Mouse (Mus musculus): Measurements from ENCODE around the gene C87436.
A peak's percentile ranks its signal among the peaks of the same experiment; 100 is the strongest.

C87436 gene

DNA sequence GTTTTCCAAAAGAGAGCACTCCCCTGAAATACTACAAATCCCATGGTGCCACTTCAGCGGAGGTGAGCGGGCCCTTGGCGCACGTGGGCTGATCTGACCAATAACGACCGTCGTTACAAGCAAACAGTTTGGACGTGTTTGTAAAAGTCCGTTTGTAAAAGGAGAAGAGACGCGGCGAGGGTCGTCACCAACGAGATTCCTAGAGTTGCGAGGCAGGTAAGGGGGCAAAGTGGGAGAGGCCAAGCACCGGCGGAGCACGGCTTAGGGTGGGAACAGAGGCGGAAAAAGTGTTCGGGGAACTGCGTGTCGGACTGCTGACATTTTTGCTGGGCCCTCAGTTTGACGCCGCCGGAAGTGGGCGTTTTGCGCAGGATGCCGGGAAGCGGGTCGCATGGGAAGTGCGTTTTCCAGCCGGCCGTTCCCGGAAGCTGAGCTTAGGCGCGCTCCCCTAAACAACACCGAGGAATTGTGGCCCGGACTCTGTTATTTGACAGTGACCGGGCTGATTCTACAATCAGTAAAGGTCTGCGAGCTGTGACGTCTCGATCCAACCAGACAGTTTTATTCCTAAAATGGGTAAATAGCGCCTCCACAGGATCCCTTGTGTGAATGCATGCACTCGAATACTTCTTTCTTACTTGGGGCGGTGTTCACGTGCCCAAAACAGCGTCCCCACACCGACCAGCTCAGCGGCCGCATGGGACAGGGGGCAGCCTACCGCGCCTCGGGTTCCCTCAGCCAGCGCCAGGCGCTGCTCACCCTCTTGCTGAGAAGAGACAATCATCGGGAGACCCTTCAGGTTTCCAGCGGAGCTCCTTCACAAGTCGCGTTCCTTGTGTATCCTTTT lies at the start of gene C87436:
Gene C87436 (plus strand): TSS at position 103 of the 847 bp plus-strand sequence.
- peak; percentile 99 for DNase-seq

DNA sequence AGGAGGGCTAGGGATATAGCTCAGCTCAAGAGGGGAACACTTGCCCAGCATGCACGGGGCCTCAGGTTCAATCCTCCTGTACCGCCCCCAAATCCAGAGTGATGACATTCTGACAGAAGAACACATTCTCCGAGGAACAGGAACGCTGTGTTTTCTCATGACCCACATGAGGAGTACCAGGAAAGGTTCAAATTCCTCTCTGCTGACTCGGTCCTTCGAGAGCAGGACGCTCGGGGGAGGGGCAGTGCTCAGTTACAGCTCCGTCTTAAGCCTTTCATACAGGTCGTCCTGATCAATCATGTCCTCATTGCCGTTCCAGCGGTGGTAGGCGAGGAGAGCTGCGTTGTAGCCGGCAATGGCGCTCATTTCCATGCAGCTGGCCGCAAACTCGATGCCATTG lies 49.7 kb upstream of the C87436 start:
- DNase-seq: peak; percentile 45

DNA sequence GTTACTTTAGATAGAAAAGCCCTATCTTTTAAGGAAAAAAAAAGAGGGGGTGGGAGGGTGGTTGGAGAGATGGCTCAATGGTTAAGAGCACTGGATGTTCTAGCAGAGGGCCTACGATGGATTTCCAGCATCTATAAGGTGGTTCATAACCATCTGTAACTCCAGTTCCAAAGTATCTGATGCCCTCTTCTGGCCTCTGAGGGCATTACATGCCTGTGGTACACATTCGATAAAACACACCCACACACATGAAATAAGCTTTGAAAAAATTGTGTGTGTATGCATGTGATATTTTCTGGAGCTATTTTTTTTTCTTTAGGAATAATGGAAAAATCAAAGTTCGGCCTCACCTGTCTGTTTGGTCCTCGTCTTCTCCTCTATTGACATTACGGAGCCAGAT lies 46.8 kb upstream of the C87436 start:
- no peak for DNase-seq

DNA sequence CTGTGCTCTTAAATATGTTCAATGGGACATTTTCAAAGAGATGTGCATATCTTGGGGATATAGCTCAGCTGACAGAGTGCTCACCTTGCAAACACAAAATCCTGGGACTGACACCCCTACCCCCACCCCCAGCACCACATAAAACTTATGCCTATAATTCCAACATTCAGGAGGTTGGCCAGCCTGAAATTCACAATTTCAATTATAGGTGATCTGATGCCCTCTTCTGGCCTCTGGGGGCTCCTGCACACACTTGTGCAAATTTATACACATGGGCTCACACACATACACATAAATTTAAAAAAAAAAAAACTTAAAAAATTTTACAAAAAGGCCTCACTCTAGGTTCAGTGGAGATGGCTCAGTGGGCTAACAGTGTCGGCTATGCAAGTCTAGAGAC lies 45.0 kb upstream of the C87436 start:
- no peak for DNase-seq

DNA sequence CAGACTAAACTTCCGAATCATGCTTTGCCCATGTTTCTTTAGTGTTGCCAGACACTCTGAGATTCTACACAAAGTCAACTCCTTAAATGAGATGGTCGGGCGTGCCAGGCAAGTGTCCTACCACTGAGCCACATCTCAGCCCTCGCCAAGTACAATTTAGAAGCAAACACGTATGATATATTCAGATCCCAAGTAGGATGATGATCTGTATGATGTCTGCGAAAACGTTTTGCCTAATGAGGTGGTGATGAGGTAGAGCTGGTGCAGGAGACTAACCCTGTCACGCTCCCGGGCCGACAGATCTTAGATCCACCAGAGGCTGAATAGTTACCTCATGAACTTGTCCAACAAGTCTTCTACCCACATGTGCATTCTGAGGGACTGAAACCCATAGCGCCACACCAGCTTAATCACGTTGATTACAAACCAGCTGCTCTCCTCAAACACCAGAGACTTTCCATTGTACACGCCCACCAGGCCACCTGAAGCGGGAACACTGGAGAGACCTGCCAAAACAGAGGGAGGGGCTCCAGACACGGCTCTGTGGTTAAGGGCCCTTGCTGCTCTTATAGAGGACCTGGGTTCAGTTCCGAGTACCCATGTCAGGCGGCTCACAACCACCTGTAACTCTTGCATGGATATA lies 44.0 kb upstream of the C87436 start:
- no peak for DNase-seq

DNA sequence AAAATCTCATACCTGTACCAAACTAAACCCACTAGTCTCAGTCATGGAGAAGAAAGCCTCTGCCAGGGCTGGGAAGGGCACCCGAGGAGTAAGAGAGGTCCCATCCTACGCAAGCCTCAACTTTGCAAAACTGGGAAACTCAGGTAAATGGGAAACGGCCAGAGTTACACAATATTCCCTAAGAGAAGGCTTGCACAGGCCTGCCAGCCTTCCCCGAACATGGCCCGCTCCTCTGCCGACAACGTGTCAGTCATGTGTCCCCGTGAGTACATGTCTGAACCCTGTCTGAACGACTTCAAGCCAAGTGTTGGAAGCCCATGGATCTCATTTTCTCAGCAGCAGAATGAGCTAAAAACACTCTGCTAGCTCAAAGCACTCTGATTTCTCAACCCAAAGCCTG lies 43.2 kb upstream of the C87436 start:
- no peak for DNase-seq

DNA sequence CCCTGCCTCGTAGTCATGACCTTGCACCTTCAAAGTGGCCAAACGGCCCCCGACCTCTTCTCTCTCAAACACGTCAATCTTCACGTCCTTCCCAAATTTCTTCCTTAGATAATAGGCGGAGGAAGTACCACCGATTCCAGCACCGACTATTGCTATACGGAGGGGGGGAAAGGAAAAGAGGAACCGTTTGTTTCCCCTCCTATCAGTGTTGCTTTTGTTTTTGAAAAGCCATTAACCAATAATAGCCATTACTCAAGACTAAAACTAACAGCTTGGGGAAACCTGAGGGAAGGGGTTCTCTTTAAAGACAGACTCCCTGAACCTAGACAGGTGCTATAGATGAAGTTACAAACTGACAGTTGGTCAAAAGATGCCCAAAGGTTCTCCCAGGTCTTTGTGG lies 42.2 kb upstream of the C87436 start:
- no peak for DNase-seq

DNA sequence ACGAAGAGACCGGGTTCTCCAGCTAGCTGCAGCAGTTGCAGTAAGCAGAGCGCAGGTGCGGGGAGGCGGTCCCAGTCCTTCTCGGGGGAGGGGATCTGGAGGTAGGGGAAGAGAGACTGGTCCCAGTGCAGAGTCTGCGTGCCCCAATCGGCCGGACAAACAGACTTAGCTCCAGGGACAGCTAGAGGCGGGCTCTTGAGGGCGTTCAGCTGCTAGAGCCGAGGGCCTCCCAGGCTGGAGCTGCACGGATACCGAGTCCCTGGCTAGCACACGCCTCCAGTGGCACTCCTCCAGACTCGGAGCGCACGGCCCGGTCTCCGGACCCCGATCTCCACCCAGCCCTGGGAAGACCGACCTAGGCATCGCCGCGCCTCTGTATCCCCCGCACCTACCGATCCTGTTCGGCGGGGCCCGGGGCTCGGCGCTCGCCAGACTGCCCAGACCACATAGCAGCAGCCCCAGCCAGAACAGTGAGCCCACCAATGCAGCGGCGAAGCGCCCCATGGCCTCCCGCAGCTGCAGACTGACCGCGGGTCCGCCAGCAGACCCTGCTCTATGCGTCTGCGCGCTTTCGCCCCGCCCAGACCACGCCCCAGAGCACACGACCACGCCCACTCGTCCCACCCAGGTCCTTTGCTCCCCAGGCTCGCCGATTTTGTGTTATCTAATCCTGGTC lies 41.5 kb upstream of the C87436 start, which contains the start of gene Pcyox1:
Gene Pcyox1 (minus strand): TSS at position 574 of the 676 bp plus-strand sequence.
- DNase-seq: peak; percentile 92

DNA sequence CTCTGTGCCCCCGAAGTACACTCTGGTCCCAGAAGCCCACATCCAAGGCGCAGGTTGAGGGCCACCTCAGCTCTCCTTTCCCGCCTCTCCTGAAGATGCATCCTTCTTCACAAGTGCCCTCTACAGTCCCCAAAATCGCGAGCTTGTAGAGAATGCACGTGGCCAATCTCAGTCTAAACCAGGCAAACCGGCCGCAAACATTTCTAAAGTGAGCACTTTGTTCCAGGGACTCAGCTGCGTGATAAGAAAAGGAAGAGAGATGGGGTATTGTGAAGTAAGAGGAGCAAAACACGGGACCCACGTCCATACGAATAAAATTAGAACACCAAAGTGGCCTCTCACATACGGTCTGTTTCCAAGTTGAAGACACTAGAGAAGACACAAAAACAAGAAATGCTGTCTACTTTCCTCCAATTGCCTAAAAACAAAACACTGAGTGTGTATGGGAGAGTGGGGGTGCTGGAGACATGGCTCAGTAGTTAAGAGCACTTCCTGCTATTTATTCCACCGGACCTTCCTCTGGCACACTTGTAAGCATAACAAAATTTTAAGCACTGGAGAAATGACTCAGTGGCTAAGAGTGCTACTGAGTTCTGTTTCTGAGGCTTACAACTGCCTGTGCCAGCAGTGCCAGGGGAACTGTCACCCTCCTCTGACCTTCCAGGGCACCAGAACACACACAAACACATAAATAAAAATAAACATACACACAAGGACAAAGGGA lies 40.8 kb upstream of the C87436 start:
- no peak for DNase-seq

DNA sequence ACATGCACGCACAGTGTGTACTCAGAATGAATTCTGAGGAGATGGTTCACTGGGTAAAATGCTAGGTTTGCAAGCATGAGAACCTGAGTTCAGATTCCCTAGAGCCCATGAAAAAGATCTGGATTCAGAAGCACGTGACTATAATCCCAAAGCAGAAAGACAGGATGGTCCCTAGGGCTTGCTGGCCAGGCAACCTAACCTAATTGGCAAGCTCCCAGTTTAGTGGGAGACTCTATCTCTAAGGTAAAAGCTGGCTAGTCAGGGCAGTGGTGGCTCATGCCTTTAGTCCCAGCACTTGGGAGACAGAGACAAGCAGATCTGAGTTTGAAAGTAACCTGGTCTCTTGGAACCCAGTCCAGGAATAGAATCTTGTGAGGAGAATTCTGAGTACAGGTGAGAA lies 39.2 kb upstream of the C87436 start:
- no peak for DNase-seq

DNA sequence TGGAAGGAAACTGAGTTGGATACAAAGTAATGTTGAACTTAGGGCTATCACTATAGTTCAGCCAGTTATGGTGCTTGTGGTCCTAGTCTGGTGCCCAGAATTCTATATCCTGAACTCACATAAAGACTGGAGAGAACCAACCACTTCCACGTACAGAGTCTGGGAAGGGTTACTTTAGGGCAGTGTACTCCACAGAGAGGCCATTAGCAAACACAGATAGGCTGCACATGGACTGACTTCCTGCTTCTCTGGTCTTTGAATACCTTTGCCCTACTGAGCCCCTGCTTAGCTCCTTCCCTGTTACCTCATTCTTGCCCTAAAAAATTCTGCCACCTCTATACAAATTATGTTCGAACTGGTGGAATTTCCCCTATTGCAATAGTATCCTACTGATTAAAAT lies 38.2 kb upstream of the C87436 start:
- DNase-seq: no peak

DNA sequence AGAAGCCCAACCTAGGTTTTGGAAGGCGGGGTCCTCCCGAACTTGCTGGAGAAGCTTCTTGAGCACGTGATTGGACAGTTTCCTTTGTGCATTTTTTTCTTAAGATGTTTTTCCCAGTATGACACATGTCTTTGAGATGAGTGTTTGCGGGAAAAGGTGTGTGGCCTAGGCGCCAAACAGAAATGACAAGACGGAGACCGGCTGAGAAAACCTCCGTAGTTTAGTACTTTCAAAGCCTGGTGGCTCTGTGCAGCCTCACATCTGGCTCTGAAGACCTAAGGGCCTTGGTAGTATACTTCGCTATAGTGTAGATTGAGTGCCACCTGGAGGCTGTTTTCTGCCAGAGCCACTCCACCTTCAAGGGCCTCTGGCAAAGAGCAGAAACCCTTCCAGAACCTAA lies 37.2 kb upstream of the C87436 start:
- DNase-seq: peak; percentile 82

DNA sequence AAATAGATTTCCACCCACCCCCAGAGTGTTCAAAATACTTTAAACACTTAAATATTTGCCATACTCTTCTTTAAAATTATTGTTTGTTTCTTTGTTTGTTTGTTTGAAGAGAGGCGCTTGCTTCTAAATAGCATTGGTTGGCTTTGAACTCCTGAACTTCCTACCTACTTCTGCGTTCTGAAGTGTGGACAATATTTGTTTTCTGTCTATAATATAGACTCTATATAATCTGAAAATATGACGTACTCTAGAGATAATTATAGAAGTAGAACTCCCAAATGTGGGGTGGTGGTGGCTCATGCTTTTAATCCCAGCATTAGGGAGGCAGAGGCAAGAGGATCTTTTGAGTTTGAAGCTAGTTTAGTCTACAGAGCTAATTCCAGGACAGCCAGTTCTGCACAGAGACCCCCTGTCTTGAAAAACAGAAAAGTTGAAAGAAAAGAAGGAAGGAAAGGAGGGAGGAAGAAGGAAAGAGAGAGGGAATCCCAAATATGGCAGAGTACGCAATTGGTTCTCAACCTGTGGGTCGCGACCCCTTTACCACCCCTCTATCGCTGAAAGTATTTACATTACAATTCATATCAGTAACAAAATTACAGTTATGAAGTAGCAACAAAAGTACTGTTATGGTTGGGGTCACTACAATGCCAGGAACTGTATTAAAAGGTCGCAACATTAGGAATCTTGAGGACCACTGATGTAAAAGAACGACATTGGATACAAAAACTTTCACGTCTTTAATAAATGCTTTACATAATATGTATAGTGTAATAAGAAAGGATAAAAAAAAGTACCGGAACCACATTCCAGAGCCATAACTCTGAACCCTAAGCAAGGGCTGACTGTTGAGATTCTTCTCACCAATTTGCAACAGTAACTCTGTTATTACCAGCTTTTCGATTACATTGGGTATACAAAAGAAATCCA lies 35.2 kb upstream of the C87436 start:
- DNase-seq: no peak

DNA sequence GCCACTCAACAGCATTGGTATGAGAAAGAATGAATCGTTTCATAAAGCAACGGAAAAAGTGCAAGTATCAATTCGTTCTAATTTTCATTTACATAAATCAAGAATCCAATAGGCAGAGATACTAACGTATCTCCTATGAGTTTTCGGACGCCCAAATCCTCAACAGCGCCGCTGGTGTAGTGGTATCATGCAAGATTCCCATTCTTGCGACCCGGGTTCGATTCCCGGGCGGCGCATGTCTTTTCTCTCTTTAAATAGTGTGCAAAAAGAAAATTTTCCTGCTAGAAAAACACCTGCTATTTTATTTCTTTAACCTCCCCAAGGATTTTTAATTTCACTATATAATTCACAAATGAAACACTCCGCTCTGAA lies 34.5 kb upstream of the C87436 start:
- peak; percentile 95 for DNase-seq

DNA sequence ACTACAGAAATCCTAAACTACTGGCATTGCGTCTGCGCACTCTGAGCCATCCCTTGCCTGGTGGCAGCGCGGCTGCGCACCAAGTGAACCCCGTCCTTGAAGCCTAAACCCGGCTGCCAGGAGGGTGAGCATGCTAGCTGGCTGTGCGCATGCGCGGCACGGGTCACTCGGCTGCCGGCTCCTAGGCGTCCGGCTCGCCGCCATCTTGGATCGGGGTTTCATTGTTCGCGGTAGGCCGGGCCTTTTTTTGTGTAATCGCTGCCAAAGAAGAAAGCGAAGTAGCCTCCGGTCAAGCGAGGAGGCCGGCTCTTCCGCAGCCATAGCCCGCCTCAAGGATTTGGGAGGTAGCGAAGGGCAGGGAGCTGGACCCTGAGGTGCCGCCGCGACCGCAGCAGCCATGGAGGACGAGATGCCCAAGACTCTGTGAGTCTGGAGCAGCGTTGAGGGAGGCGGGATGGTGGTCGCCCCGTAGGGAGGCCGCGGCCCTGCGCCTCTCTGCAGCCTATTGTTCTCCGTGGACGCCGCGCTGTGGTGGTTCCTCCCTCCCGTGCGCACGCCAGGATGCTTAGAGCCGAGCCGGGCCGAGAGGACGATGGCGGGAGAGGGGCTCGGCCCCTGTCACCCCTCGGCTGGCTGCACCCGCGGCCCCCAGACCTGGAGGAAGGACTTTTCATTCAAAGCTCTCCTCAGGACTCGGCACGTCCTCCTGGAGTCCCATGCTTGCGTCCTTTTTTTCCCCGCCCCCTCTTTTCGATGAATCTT lies 33.9 kb upstream of the C87436 start, which contains the start of gene Tia1:
Gene Tia1 (plus strand): TSS at position 120 of the 762 bp plus-strand sequence.
- peak; percentile 93 for DNase-seq

DNA sequence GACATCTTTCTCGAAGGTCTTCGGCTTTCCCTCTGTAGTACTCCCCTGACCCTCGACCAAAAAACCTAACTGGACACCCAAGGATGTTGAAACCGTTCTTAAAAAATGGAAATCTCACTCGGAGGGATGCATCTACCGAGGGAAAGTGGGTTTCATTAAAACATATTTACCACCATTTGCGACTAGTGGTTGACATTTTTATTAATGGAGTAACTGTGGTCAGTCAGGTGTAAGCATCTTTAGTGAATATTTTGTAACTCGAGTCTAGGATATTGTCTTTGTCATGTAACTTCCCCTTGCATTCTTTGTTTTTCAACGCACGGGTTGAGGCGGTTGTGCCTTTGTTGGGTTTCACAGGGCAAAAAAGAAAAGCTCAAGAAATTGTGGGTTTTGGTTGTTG lies 33.2 kb upstream of the C87436 start:
- DNase-seq: no peak

DNA sequence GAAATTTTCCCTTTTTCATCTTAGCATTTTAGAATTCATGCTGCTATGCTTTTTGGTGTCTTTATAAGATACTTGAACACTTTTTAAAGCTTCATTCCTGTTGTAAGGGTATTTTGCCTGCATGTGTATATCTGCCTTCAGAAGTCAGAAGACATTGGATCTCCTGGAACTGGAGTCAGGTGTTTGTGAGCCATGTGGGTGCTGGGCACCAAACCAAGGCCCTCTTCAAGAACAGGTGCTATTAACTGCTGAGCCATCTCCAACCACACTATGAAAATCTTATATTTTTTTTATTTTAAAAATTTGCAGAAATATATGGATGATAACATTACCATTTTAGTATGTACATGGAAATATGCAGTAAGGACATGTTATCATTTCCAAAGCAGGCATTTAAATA lies 31.9 kb upstream of the C87436 start:
- no peak for DNase-seq

DNA sequence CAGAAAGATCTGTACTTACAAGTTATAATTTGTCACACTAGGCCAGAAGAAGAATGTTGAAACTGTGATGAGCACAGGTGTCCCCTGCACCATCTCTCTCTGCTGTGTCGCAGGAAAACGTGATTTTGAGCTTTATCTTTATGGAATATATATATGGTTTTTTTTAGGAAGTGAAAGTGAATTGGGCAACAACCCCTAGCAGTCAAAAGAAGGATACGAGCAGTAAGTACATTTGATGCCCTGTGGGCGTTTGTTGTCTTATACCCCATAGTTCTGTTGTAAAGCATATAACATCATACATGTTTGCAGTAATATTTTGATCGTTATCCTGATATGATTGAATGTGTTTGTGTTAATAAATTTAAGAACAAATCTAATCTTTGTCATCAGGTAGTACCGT lies 19.5 kb upstream of the C87436 start:
- DNase-seq: no peak

DNA sequence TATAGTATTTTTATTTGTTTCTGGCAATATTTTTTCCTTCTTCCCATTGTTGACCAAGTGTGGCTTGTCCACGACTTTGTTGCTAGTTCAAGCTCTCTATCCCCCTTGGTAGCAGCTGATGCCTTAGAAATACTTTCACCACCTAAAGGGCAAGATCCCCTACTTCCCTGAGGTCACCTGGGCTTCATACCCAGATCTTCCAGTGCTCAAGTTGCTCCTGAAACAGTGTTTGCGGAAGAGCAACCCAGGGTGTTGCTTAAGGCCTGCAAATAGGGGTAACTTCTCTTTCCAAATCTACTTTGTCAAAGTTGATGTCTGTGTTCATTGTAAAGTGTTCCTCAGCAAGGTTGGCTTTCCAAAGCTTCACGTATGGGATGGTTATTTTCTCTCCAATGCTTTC lies 18.9 kb upstream of the C87436 start:
- DNase-seq: no peak

DNA sequence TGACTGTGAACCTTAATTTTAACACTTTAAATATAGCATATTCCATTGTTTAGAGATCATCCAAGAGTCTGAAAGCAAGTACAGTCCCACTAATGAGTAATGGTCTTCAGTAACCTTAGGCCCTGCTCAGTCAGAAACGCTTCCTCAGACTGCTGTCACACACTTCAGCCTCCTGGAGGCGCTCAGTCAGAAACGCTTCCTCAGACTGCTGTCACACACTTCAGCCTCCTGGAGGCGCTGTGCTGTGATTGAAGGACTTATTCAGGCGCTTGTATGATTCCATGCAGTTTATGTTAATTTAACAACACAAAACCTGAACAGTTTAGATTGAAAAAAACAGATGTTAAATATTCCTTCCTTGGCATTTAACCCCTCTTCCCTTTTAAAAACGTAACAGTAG lies 17.7 kb upstream of the C87436 start:
- DNase-seq: no peak

DNA sequence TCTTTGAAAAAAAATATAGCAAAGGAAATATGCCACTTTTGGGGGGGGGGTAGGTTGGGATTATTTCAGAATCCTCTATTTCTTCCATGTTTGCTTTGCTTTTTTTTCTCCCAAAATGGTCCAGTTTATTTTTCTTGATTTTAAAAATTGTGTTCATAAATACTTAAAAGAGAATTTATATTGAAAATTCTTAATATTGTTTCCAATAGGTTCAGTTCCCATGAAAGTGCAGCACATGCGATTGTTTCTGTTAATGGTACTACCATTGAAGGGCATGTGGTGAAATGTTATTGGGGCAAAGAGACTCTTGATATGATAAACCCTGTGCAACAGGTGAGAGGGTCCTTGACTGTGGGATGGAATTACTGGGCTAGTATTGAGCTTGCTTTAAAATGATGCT lies 11.8 kb upstream of the C87436 start, which contains the start of gene Gm44790:
Gene Gm44790 (plus strand): TSS at position 301 of the 400 bp plus-strand sequence.
- DNase-seq: no peak
